Mouse (Mus musculus): Measurements from ENCODE around the gene Wdr91. TPM values are rescaled to one million over a fixed set of nuclear protein-coding genes. Genes with fewer than 3 reads are reported as not detected.

The Wdr91 gene
- total RNA-seq, 2 experiments from 2014 or later = 19.1 to 22.7 TPM

GRCm38 (mm10) chr6:34877509-34878321, 33.0 kb downstream of the Wdr91 start, which contains the start of gene Cyren:
Gene Cyren (minus strand): TSS chr6:34878060.
- DNase-seq = peak; percentile 95

GRCm38 (mm10) chr6:34876835-34877156, 33.9 kb downstream of the Wdr91 start:
- no peak for DNase-seq

- peak; percentile 40 for DNase-seq
These were observed 34.5 kb downstream of the Wdr91 start for GRCm38 (mm10) chr6:34875966-34876834.

- peak; percentile 38 for DNase-seq
These were observed 35.4 kb downstream of the Wdr91 start for GRCm38 (mm10) chr6:34875268-34875761.

DNA sequence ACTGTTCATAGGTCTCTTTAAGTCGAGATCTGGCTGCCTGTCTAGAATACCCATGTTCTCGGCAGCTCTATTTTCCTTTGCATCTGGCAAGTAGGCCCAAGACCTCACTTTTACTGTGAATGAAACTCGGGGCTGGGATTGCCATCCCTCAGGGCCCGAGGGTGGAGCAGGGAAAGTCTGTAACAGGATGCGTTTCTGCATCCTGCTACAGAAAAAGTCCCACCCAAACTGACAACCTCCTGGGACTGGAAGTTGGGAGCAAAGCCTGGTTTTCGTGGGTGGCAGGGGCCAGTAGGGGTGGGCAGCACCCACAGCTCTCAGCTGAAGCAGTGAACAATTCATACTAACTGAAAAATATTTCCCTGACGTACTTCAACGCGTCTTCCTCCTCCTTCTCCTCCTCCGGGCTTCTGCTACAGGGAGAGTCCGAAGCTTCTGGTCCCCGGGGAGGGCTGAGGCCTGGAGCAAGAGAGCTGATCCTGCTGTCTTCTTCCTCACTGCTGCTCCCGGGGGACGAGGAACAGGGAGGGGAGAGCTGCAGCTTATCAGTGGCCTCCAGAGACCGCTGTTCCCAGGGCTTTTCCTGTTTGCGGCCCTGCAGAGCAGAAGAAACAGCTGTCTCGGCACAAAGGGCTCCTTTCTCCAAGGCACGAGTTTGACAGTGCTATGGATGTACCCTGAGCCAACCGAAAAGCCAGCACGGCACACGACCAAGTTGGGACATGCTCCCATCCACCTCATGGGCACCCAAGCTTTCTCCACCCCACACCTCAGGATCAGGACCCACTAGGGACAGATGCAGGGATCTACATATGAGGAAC, 36.4 kb downstream of the Wdr91 start:
- peak; percentile 83 for DNase-seq

DNA sequence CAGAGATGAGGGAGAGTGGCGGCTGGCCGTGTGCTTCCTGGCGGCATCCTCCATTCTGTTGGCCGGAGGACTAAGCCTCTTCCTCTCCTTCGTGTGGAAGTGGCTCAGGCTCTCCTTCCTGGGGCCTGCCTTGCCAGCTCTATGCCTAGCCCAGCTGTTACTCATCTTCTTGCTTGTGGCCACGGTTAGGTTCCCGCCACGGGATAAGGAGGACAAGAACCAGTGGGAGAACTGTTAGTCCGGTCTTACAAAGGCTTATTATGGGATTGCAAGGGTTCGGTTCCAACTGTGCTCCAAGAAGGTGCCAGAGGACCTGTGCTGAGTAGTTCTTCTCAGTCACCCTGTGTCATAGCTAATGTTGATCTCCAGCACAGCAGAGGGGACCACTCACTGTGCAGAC, 37.8 kb downstream of the Wdr91 start:
- no peak for DNase-seq

GRCm38 (mm10) chr6:34871929-34872328, 38.7 kb downstream of the Wdr91 start:
- DNase-seq = no peak

GRCm38 (mm10) chr6:34870724-34871123, 40.0 kb downstream of the Wdr91 start:
- DNase-seq = no peak

GRCm38 (mm10) chr6:34870136-34870535, 40.5 kb downstream of the Wdr91 start:
- no peak for DNase-seq

GRCm38 (mm10) chr6:34869225-34869915, 41.3 kb downstream of the Wdr91 start:
- DNase-seq = no peak

GRCm38 (mm10) chr6:34868507-34869217, 42.0 kb downstream of the Wdr91 start:
- DNase-seq = no peak

DNA sequence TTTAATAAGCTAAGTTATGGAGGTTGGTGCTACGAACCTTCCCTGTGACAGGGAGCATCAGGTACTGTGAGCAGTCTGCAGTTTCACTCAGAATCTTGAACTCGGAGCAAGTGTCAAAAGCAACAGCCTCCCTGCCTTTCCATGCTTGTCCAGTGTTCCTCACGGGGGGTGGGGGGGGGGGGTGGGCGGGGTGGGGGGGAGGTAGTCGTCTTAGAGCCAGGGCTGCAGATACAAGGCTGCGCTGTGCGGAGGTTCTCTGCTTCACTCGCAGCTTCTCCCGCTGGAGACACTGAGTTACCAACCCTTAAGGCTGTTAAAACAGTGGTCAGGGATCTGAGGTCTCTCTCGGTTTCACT, 42.7 kb downstream of the Wdr91 start:
- DNase-seq = no peak

- DNase-seq = no peak
These were observed 43.2 kb downstream of the Wdr91 start for GRCm38 (mm10) chr6:34867301-34867994.

GRCm38 (mm10) chr6:34866786-34867185, 43.9 kb downstream of the Wdr91 start:
- DNase-seq = no peak

DNA sequence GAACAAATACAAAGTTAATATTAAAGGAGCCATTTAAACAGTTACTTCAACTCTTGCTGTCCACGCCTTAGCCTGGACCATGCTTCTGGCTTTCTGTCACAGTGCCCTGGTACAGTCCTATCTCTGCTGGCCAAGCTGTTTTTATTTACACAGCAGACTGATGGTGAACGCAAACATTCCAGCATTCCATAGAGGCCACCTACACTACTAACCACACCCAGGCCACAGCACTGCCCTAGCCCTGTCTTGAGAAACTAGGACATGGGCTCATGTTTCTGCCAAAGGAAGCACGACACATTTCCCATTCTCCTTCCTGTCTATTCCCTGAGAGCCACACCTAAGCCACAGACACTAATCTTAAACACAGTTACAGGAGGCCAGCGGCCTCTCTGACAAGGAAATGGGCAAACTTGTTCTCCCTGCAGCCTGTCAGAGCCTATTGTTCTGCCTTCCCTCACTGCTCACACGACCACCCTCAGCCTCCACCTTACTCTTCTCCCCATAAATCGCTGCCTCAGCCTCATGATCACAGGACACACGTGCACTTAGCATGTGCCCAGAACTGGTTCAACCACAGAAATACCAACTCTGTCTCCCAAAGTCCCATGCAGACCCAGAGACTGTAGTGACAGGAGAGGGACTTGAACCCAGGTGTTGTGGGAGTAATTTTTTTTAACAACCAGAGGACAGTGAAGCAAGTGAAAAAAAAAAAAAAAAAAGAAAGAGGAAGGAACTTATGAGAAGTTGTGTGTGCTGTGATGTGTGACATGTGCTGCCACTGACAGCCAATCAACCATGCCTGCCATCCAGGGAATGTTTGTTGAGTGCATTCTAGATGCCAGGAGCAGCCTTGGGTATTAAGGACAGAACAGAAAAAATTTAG, 44.7 kb downstream of the Wdr91 start:
- peak; percentile 39 for DNase-seq

DNA sequence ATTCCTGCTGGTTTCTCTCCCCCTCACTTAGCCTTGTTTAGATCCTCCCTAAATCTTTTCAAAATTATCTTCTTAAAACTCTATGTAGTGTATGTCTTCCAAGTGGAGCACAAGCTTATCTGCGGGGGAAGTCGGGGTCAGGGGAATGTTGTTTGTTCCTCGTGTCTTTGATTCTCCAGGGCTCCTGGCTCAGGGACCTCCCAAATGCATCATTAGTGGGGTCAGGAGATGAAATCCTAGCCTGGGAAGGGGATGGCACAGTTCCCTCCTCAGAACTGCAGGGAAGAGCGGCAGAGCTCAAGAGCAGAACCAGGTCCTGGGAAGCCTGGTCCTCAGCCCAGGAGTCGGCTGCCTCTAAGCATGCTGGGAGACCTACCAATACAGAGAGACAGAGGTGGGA, 45.5 kb downstream of the Wdr91 start:
- DNase-seq = peak; percentile 39

DNA sequence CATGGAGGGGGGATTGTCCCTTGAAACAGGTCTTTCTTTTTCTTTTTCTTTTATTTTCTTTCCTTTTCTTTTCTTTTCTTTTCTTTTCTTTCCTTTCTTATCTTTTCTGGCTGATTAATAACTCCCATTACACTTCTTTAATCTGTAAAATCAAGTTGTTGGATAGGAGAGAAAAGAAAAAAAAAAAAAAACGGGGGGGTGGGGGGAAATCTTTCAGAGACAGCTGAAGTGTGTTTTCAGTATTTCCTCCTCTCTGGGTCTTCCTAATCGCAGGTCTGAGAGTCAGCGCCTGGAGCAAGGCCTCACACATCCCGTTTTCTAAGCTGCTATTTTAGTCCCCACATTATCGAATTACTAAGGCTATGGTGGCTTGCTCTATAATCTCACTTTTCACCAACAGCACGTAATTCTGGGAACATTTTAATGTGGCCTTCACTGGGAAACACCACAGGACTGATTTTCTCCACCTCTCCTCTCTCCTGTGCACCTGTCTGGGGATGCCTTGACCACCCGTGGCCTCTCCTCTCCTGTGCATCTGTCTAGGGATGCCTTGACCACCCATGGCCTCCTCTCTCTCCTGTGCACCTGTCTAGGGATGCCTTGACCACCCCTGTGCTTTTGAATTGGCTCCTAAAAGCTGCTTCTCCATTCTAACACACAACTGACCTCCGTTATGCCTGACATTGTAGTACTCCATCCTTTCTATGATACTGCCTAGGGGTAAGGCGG, 46.7 kb downstream of the Wdr91 start:
- DNase-seq = no peak

- peak; percentile 42 for DNase-seq
These were observed 47.8 kb downstream of the Wdr91 start, which contains the start of gene Tmem140 for GRCm38 (mm10) chr6:34862791-34863403. Gene Tmem140 (plus strand): TSS chr6:34863146.

All from heart, postnatal 4 days (tissue).